In genomic region chr12:31236861-31237595, GRCm38 (mm10) we compare ENCODE assay signal across 13 mouse cellular contexts. TPM values are rescaled to one million over a fixed set of nuclear protein-coding genes. Genes with fewer than 3 reads are reported as not detected.
DNase-seq lines count a peak whose midpoint lies in the region; ATAC-seq and TF ChIP-seq lines count a peak whose summit lies in the region.
"Had no signal": no experiment of that assay in that cellular context is flagged by ENCODE, and none has a peak within 500 bp of the region (broad histone marks: within the 10 kb centered on the region; RNA-seq: fewer than 3 reads in every experiment).

No protein-coding gene starts in this region.

- no peaks in the 10 kb centered on the region for H3K4me1 ChIP-seq in lung, embryonic 14.5 days (ENCODE audit: insufficient read depth)
- H3K4me1 ChIP-seq in embryonic facial prominence, embryonic 11.5 days (ENCODE audit: control insufficient read depth, insufficient read depth, low read length) = no peaks in the 10 kb centered on the region
- H3K4me1 ChIP-seq in limb, embryonic 15.5 days = peaks cover 13% of the 10 kb centered on the region

- H3K27me3 ChIP-seq in lung, embryonic 14.5 days (ENCODE audit: insufficient read depth, low read length) = no peaks in the 10 kb centered on the region
- no peaks in the 10 kb centered on the region for H3K27me3 ChIP-seq in embryonic facial prominence, embryonic 11.5 days (ENCODE audit: control insufficient read depth, insufficient read depth, low read length)
- H3K27me3 ChIP-seq in limb, embryonic 15.5 days = no peaks in the 10 kb centered on the region

- peak; percentile 7; the same call in 1 of the 2 replicates for ATAC-seq in lung, embryonic 14.5 days (ENCODE audit: insufficient read depth)
- no peak for ATAC-seq in embryonic facial prominence, embryonic 11.5 days (replicated peaks; ENCODE audit: insufficient number of reproducible peaks, low FRiP score, low TSS enrichment, low read depth)
- ATAC-seq in limb, embryonic 15.5 days (ENCODE audit: insufficient number of reproducible peaks, low FRiP score, low TSS enrichment, low read depth) = no peak

- intact Hi-C loops in heart, postnatal 14 days (cut with DNase I) = no loop called here

- no peak overlapping the region for H3K9ac ChIP-seq in lung, embryonic 14.5 days
- no peak overlapping the region for H3K9ac ChIP-seq in embryonic facial prominence, embryonic 11.5 days (replicated peaks; ENCODE audit: low read length)
- H3K9ac ChIP-seq in limb, embryonic 15.5 days = no peak overlapping the region
- H3K9ac ChIP-seq: liver, embryonic 14.5 days had no signal

- H3K36me3 ChIP-seq in lung, embryonic 14.5 days (ENCODE audit: insufficient read depth) = no peaks in the 10 kb centered on the region
- no peaks in the 10 kb centered on the region for H3K36me3 ChIP-seq in embryonic facial prominence, embryonic 11.5 days (replicated peaks; ENCODE audit: control insufficient read depth, insufficient read depth, low read depth, low read length)
- H3K36me3 ChIP-seq in limb, embryonic 15.5 days = no peaks in the 10 kb centered on the region

- 70% methylated on average over 12 of the region's 12 CpGs for WGBS in lung, embryonic 14.5 days
- WGBS in embryonic facial prominence, embryonic 11.5 days = 44% methylated on average over 12 of the region's 12 CpGs
- WGBS in limb, embryonic 15.5 days = 46% methylated on average over 12 of the region's 12 CpGs

- H3K4me3 ChIP-seq in lung, embryonic 14.5 days (ENCODE audit: low read depth, low read length) = no peak overlapping the region
- no peak overlapping the region for H3K4me3 ChIP-seq in embryonic facial prominence, embryonic 11.5 days (ENCODE audit: low read depth, low read length)
- no peak overlapping the region for H3K4me3 ChIP-seq in limb, embryonic 15.5 days
- H3K4me3 ChIP-seq: myocyte had no signal

- DNase-seq in lung, embryonic 14.5 days = no peak
- DNase-seq in lung, adult 18-20 months = no peak
- peak; percentile 8 to 19 for DNase-seq in cerebellum, adult 18-20 months
- peak; percentile 35 for DNase-seq in embryonic facial prominence, embryonic 11.5 days (ENCODE audit: low spot score)
- no peak for DNase-seq in gastrocnemius, postnatal 4 days (ENCODE audit: low spot score in 2 of 2)
- no peak for DNase-seq in lung, postnatal 4 days
- no peak for DNase-seq in heart, postnatal 14 days
- DNase-seq: gastrocnemius, postnatal 14 days; kidney, adult 2 months had no signal

- no peak overlapping the region for H3K4me2 ChIP-seq in lung, embryonic 14.5 days
- no peak overlapping the region for H3K4me2 ChIP-seq in embryonic facial prominence, embryonic 11.5 days (ENCODE audit: low read depth, low read length)
- H3K4me2 ChIP-seq in limb, embryonic 15.5 days = no peak overlapping the region

- no peaks in the 10 kb centered on the region for H3K9me3 ChIP-seq in lung, embryonic 14.5 days (ENCODE audit: low read depth, low read length)
- no peaks in the 10 kb centered on the region for H3K9me3 ChIP-seq in embryonic facial prominence, embryonic 11.5 days (replicated peaks; ENCODE audit: control insufficient read depth, low read length)
- no peaks in the 10 kb centered on the region for H3K9me3 ChIP-seq in limb, embryonic 15.5 days

- H3K27ac ChIP-seq in lung, embryonic 14.5 days (ENCODE audit: low read depth) = no peak overlapping the region
- H3K27ac ChIP-seq in embryonic facial prominence, embryonic 11.5 days (replicated peaks; ENCODE audit: low read depth, low read length) = no peak overlapping the region; the same call in 1 of the 2 replicates
- peak overlapping the region; percentile 47; the same call in 1 of the 2 replicates for H3K27ac ChIP-seq in limb, embryonic 15.5 days
- H3K27ac ChIP-seq: liver, embryonic 14.5 days had no signal

- TF ChIP-seq CTCF in lung, embryonic 14.5 days (IDR thresholded peaks at IDR 0.05; ENCODE audit: low read depth) = no peak

RNA-seq across cellular contexts. Expression of gene Gm6993, which starts 3.5 kb away (rescaled TPM):
- polyA plus RNA-seq in lung, embryonic 14.5 days (2014; fragmentation: Nextera tagmentation; extraction: Ambion mirVana) = not detected in 2 replicates
- not detected in 2 replicates for polyA plus RNA-seq in embryonic facial prominence, embryonic 11.5 days (2014; fragmentation: Nextera tagmentation; extraction: Ambion mirVana)
- polyA plus RNA-seq in limb, embryonic 15.5 days (2015; fragmentation: Nextera tagmentation; extraction: Ambion mirVana) = not detected in 2 replicates
- total RNA-seq in gastrocnemius, postnatal 4 days (2021) = not detected
- total RNA-seq in heart, postnatal 14 days (2021) = not detected
- total RNA-seq: gastrocnemius, postnatal 14 days; MEL had no signal
- polyA plus RNA-seq: kidney, adult 2 months; liver, embryonic 14.5 days; myocyte had no signal

RNA-seq across cellular contexts. Expression of gene Lamb1, which starts 28.0 kb away (rescaled TPM):
- polyA plus RNA-seq in lung, embryonic 14.5 days (2014; fragmentation: Nextera tagmentation; extraction: Ambion mirVana) = 118 and 123 TPM in 2 replicates
- polyA plus RNA-seq in embryonic facial prominence, embryonic 11.5 days (2014; fragmentation: Nextera tagmentation; extraction: Ambion mirVana) = 42.0 and 42.6 TPM in 2 replicates
- 68.1 and 71.0 TPM in 2 replicates for polyA plus RNA-seq in limb, embryonic 15.5 days (2015; fragmentation: Nextera tagmentation; extraction: Ambion mirVana)
- total RNA-seq in gastrocnemius, postnatal 4 days (2021) = 100 to 1,000 TPM; 259 to 273 TPM
- 100 to 1,000 TPM; 158 to 162 TPM for total RNA-seq in heart, postnatal 14 days (2021)
- total RNA-seq: MEL had no signal

Comparison
In these comparisons a context has a peak if more than half of its experiments do, and no peak if none do; other contexts are left out.
1. DNase-seq: peak in cerebellum, adult 18-20 months (2 of 2) and embryonic facial prominence, embryonic 11.5 days (single experiment); none in lung, embryonic 14.5 days (single experiment), lung, adult 18-20 months (0 of 2), gastrocnemius, postnatal 4 days (0 of 2), lung, postnatal 4 days (0 of 2) and heart, postnatal 14 days (0 of 2).